Mouse (Mus musculus) CH12.LX (cell line): ENCODE measurements at regions not wholly inside any gene's neighbourhood (a gene's known extent, or its start where the extent isn't known, plus 50 kb on each side); places are given as distances from the start of the nearest gene placed in this dataset.

Experiments used
- DNase-seq: peaks from one replicate; pipeline ENCODE4 v3.0.0-alpha.2; 2013; ENCODE audit errors: extremely low read depth
- H3K27ac ChIP-seq: 2 replicates; pipeline ENCODE4 v1.5.1; 2012; ENCODE audit warnings: low read depth, mild to moderate bottlenecking, control low read depth, moderate library complexity; ENCODE audit not compliant: insufficient read depth
- H3K27me3 ChIP-seq: replicated peaks from 2 replicates; pipeline ENCODE3; 2012; ENCODE audit warnings: inconsistent platforms
- H3K36me3 ChIP-seq, 2 experiments: replicated peaks in 1 of 2; 2 replicates each; pipeline versions ENCODE3 to v1.6.1; 2012; ENCODE audit warnings: inconsistent platforms in 1 of 2, low read length in 1 of 2, mild to moderate bottlenecking in 1 of 2, mixed read lengths in 1 of 2, moderate library complexity in 1 of 2; ENCODE audit not compliant: control insufficient read depth in 1 of 2, insufficient read depth in 1 of 2
- H3K4me1 ChIP-seq, 2 experiments: 2 replicates each; pipeline ENCODE4 v1.6.1; 2012; ENCODE audit warnings: inconsistent platforms in 1 of 2, moderate library complexity in 1 of 2; ENCODE audit not compliant: insufficient read depth in 2 of 2, control insufficient read depth in 1 of 2
- H3K4me2 ChIP-seq: 2 replicates; pipeline ENCODE4 v1.6.1; 2012; ENCODE audit warnings: low read depth, mild to moderate bottlenecking, control low read depth; ENCODE audit not compliant: poor library complexity, insufficient read depth, severe bottlenecking
- H3K4me3 ChIP-seq, 3 experiments: fragments of 150-350 bp in 1 of 3; sonication (generic) in 1 of 3; replicated peaks in 1 of 3; 2 replicates each; pipeline versions ENCODE3 to v1.5.1; 2011 to 2012; ENCODE audit warnings: low read depth in 2 of 3, low read length in 2 of 3, mild to moderate bottlenecking in 2 of 3, moderate library complexity in 2 of 3, control low read depth in 1 of 3, improper control_type of control experiment in 1 of 3, inconsistent platforms in 1 of 3, mixed read lengths in 1 of 3; ENCODE audit not compliant: poor library complexity in 1 of 3
- H3K79me2 ChIP-seq: replicated peaks from 2 replicates; pipeline ENCODE4 v1.6.1; 2012; ENCODE audit warnings: mild to moderate bottlenecking, moderate library complexity; ENCODE audit not compliant: control insufficient read depth, poor library complexity, insufficient read depth, severe bottlenecking; ENCODE audit errors: extremely low read depth
- H3K9ac ChIP-seq: 2 replicates; pipeline ENCODE4 v1.6.1; 2012; ENCODE audit warnings: low read depth, mild to moderate bottlenecking, control low read depth, moderate library complexity; ENCODE audit not compliant: insufficient read depth
- H3K9me3 ChIP-seq: replicated peaks from 2 replicates; pipeline ENCODE3; 2012; ENCODE audit warnings: low read length, inconsistent platforms, mixed read lengths
- CHD2 ChIP-seq: IDR thresholded peaks from 2 replicates; pipeline ENCODE4 v1.6.1; 2011; ENCODE audit warnings: low read length, improper control_type of control experiment
- CTCF ChIP-seq, 2 experiments: IDR thresholded peaks in 1 of 2; conservative IDR thresholded peaks in 1 of 2; 2 replicates each; pipeline ENCODE4 v1.5.1; 2011 to 2012; ENCODE audit warnings: low read depth in 2 of 2, low read length in 2 of 2, improper control_type of control experiment in 1 of 2, inconsistent platforms in 1 of 2, mild to moderate bottlenecking in 1 of 2, moderate library complexity in 1 of 2
- MAZ ChIP-seq: IDR thresholded peaks from 2 replicates; pipeline ENCODE4 v1.6.1; 2012; ENCODE audit warnings: low read depth, mild to moderate bottlenecking, inconsistent platforms, low read length, improper control_type of control experiment, moderate library complexity
- MEF2A ChIP-seq: IDR thresholded peaks from 2 replicates; pipeline ENCODE4 v1.6.1; 2014; ENCODE audit warnings: low read depth, mild to moderate bottlenecking, inconsistent platforms, low read length, improper control_type of control experiment, borderline replicate concordance
- POLR2AphosphoS2 ChIP-seq: IDR thresholded peaks from 2 replicates; pipeline ENCODE4 v1.6.1; 2011; ENCODE audit warnings: low read depth, low read length, improper control_type of control experiment
- RCOR1 ChIP-seq: conservative IDR thresholded peaks from 2 replicates; pipeline ENCODE4 v1.6.1; 2012; ENCODE audit warnings: low read depth, mild to moderate bottlenecking, inconsistent platforms, low read length, improper control_type of control experiment
- SMC3 ChIP-seq: IDR thresholded peaks from 2 replicates; pipeline ENCODE4 v1.6.1; 2011; ENCODE audit warnings: low read depth, low read length, improper control_type of control experiment
- TCF12 ChIP-seq: IDR thresholded peaks from 2 replicates; pipeline ENCODE4 v1.6.1; 2014; ENCODE audit warnings: low read depth, mild to moderate bottlenecking, inconsistent platforms, low read length, improper control_type of control experiment
- USF2 ChIP-seq: conservative IDR thresholded peaks from 2 replicates; pipeline ENCODE4 v1.6.1; 2011; ENCODE audit warnings: low read depth, low read length, improper control_type of control experiment
- ZMIZ1 ChIP-seq: IDR thresholded peaks from 2 replicates; pipeline ENCODE4 v1.6.1; 2012; ENCODE audit warnings: low read depth, mild to moderate bottlenecking, inconsistent platforms, low read length, improper control_type of control experiment
- dilution Hi-C: fragments of 300-500 bp; cut with MboI; formaldehyde crosslinking; loops from 2 replicates; pipeline ENCODE4 v1.14.3; 2020; ENCODE audit warnings: low sequenced_read_pairs; ENCODE audit not compliant: extremely low pct_unique_long_range_greater_than_20kb, extremely low pct_ligation_motif_present
- in situ Hi-C: fragments of 300-500 bp; cut with MboI; formaldehyde crosslinking; loops from 3 replicates; pipeline ENCODE4 v1.14.3; 2019; ENCODE audit warnings: low sequenced_read_pairs, low pct_ligation_motif_present, low pct_unique_long_range_greater_than_20kb, mixed read lengths

GRCm38 (mm10) chr1:90272830-90273628 lies 69.2 kb downstream of the Ackr3 start:
- Histone ChIP-seq H3K36me3 (no peaks in the 10 kb centered on the region), H3K9ac (no peak overlapping the region), H3K4me2 (no peak overlapping the region), H3K4me1 (0 out of 4 replicates have a peak, but pooled peaks cover 0 to 2% of the 10 kb centered on the region in 2 experiments), H3K79me2 (no peaks in the 10 kb centered on the region), H3K27me3 (no peaks in the 10 kb centered on the region), H3K4me3 (no peak overlapping the region), H3K27ac (no peak overlapping the region), H3K9me3 (peaks cover 7% of the 10 kb centered on the region)
- in situ Hi-C loops: no loop called here
- dilution Hi-C loops: no loop called here
- TF ChIP-seq TCF12: no peak
- DNase-seq: no peak

DNA sequence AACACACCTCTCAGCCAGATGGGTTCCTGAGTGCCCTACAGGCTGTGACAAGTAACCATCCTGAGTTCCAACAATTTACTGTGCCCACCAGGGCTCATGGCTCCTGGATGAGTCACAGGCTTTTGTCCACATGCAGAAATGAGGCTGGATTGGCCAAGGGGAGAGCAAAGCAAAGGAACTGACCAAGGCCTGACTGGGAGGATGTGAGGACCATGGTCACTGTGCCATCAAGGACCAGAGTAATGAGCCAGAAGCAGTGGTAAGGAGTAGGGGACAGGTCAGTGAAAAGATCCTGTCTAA lies 69.8 kb downstream of the Ackr3 start:
- H3K9me3 ChIP-seq: peaks cover 7% of the 10 kb centered on the region
- TF ChIP-seq CHD2 (no peak), POLR2AphosphoS2 (no peak), MAZ (no peak), SMC3 (no peak), MEF2A (no peak), RCOR1 (no peak), CTCF (conservative IDR thresholded peaks at IDR 0.05 in 1 of 2, IDR thresholded peaks at IDR 0.05 in 1 of 2; ENCODE audit: low read depth in 2 of 2, low read length in 2 of 2) (no peak), USF2 (no peak)
- H3K79me2 ChIP-seq: no peaks in the 10 kb centered on the region
- in situ Hi-C loops (no loop called here), dilution Hi-C loops (no loop called here)
- H3K4me3 ChIP-seq: no peak overlapping the region
- no peaks in the 10 kb centered on the region for H3K27me3 ChIP-seq
- H3K36me3 ChIP-seq: no peaks in the 10 kb centered on the region
- H3K4me1 ChIP-seq: 0 out of 4 replicates have a peak, but pooled peaks cover 0 to 2% of the 10 kb centered on the region in 2 experiments
- DNase-seq: no peak
- no peak overlapping the region for H3K4me2 ChIP-seq
- H3K27ac ChIP-seq: no peak overlapping the region
- H3K9ac ChIP-seq: no peak overlapping the region

DNA sequence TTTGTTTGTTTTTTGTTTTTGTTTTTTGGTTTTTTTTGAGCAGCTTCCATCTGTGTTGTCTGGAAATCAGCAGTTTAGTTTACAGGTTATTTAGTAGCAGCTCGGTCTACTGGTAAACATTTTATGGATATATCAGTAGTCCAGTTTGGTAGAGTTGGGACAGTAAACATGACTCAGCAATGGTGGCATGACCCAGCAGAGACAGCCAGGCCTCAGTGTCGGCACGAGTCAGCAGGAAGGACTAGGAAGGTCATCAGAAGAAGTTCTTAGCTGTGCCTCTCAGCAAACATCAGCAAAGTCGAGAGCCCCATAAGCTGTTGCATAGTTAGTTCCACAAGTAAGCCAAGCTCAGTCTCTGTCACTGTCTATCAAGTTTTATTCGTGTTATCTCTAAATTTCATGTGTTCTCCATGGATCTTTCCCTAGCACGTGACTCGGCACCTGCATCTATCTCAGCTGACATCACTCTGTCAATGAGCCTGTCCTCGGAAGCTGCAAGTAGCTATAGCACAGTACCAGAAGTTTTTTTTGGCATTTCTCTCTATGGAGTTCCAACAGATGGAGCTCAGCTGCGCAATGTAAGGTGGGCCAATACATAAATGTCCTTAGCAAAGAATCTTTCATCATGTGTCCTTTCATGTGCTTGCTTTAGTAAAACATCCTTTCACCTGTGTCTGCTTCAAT lies 71.3 kb downstream of the Ackr3 start:
- Histone ChIP-seq H3K27me3 (no peaks in the 10 kb centered on the region), H3K36me3 (no peaks in the 10 kb centered on the region), H3K4me3 (no peak overlapping the region), H3K9me3 (peaks cover 7% of the 10 kb centered on the region), H3K4me1 (0 out of 4 replicates have a peak, but pooled peaks cover 0 to 2% of the 10 kb centered on the region in 2 experiments), H3K4me2 (no peak overlapping the region), H3K27ac (no peak overlapping the region), H3K9ac (no peak overlapping the region), H3K79me2 (no peaks in the 10 kb centered on the region)
- TF ChIP-seq ZMIZ1: no peak
- dilution Hi-C loops (no loop called here), in situ Hi-C loops (no loop called here)
- no peak for DNase-seq
